Mouse (Mus musculus) ES-E14 (cell line): ENCODE measurements at regions not wholly inside any gene's neighbourhood (a gene's known extent, or its start where the extent isn't known, plus 50 kb on each side); places are given as distances from the start of the nearest gene placed in this dataset.
"Not testable (repeated sequence)": the region's sequence is repeated elsewhere in the genome, so short reads cannot be mapped to it uniquely, and the experiment has no call there.

ENCODE experiments used
- DNase-seq: peaks from one replicate; pipeline ENCODE4 v3.0.0-alpha.2; 2013; ENCODE audit warnings: low read depth, low spot score
- H3K27ac ChIP-seq: 2 replicates; pipeline ENCODE4 v1.5.1; 2012; ENCODE audit warnings: low read depth, mild to moderate bottlenecking, low read length, moderate library complexity, mixed read lengths; ENCODE audit not compliant: poor library complexity, insufficient read depth, severe bottlenecking
- H3K36me3 ChIP-seq: 2 replicates; pipeline ENCODE4 v1.6.1; 2012; ENCODE audit warnings: mild to moderate bottlenecking, low read length, moderate library complexity, mixed read lengths; ENCODE audit not compliant: control insufficient read depth, poor library complexity, insufficient read depth, severe bottlenecking
- H3K4me1 ChIP-seq, 2 experiments: fragments of 150-350 bp in 1 of 2; sonication (generic) in 1 of 2; 2 replicates each; pipeline ENCODE4 v1.6.1; 2012; ENCODE audit warnings: low read length in 2 of 2, mild to moderate bottlenecking in 1 of 2, mixed read lengths in 1 of 2; ENCODE audit not compliant: control insufficient read depth in 2 of 2, insufficient read depth in 2 of 2, poor library complexity in 1 of 2
- H3K4me3 ChIP-seq, 2 experiments: fragments of 150-350 bp in 1 of 2; sonication (generic) in 1 of 2; 2 replicates each; pipeline ENCODE4 v1.5.1; 2012; ENCODE audit warnings: low read length in 2 of 2, low read depth in 1 of 2, mild to moderate bottlenecking in 1 of 2, mixed read lengths in 1 of 2; ENCODE audit not compliant: insufficient read depth in 1 of 2, poor library complexity in 1 of 2, severe bottlenecking in 1 of 2
- H3K9ac ChIP-seq: 2 replicates; pipeline ENCODE4 v1.6.1; 2012; ENCODE audit warnings: low read depth, mild to moderate bottlenecking, low read length, mixed read lengths; ENCODE audit not compliant: poor library complexity, insufficient read depth, severe bottlenecking
- H3K9me3 ChIP-seq: fragments of 150-350 bp; sonication (generic); 2 replicates; pipeline ENCODE4 v1.6.1; 2012; ENCODE audit warnings: low read depth, mild to moderate bottlenecking, low read length; ENCODE audit not compliant: control insufficient read depth, insufficient read depth
- CHD2 ChIP-seq: IDR thresholded peaks from 2 replicates; pipeline ENCODE4 v1.6.1; 2014; ENCODE audit warnings: mild to moderate bottlenecking, low read depth, low read length, inconsistent platforms
- HCFC1 ChIP-seq: IDR thresholded peaks from 2 replicates; pipeline ENCODE4 v1.6.1; 2012; ENCODE audit warnings: low read length, inconsistent platforms, borderline replicate concordance; ENCODE audit not compliant: insufficient read depth
- MAFK ChIP-seq: IDR thresholded peaks from 2 replicates; pipeline ENCODE4 v1.6.1; 2014; ENCODE audit warnings: mild to moderate bottlenecking, low read depth, low read length, inconsistent platforms; ENCODE audit not compliant: insufficient read depth
- ZC3H11A ChIP-seq: IDR thresholded peaks from 2 replicates; pipeline ENCODE4 v1.6.1; 2012; ENCODE audit warnings: low read depth, mild to moderate bottlenecking, inconsistent platforms, low read length, borderline replicate concordance
- ZNF384 ChIP-seq: IDR thresholded peaks from 2 replicates; pipeline ENCODE4 v1.6.1; 2012; ENCODE audit warnings: low read depth, low read length, inconsistent platforms
- in situ Hi-C, 2 experiments: fragments of 600-800 bp; cut with MboI; formaldehyde crosslinking; loops; one replicate each; pipeline ENCODE4 v1.15.1; 2025; ENCODE audit warnings: low sequenced_read_pairs in 2 of 2, inconsistent platforms in 1 of 2; ENCODE audit not compliant: unreplicated experiment in 2 of 2

- Histone ChIP-seq H3K9me3 (no peaks in the 10 kb centered on the region), H3K4me3 (no peak overlapping the region), H3K4me1 (no peaks in the 10 kb centered on the region), H3K9ac (no peak overlapping the region), H3K27ac (no peak overlapping the region), H3K36me3 (no peaks in the 10 kb centered on the region)
- no peak for DNase-seq
- in situ Hi-C loops: no loop called here
- no peak for TF ChIP-seq MAFK
- no peak for TF ChIP-seq ZNF384
- no peak for TF ChIP-seq HCFC1
- TF ChIP-seq CHD2: no peak
- no peak for TF ChIP-seq ZC3H11A
These were observed 80.4 kb upstream of the Enpep start for GRCm38 (mm10) chr3:129412961-129413246.

- Histone ChIP-seq H3K27ac (no peak overlapping the region), H3K9me3 (no peaks in the 10 kb centered on the region), H3K4me1 (no peaks in the 10 kb centered on the region), H3K36me3 (no peaks in the 10 kb centered on the region), H3K9ac (no peak overlapping the region), H3K4me3 (no peak overlapping the region)
- DNase-seq: no peak
- no peak for TF ChIP-seq ZNF384
- TF ChIP-seq ZC3H11A: no peak
- no peak for TF ChIP-seq MAFK
- no peak for TF ChIP-seq HCFC1
- no peak for TF ChIP-seq CHD2
- in situ Hi-C loops: no loop called here
These were observed 83.1 kb upstream of the Enpep start for GRCm38 (mm10) chr3:129415656-129416055.

GRCm38 (mm10) chr3:129416337-129416736 is 83.8 kb upstream of the Enpep start:
- no peak overlapping the region for H3K27ac ChIP-seq
- no peaks in the 10 kb centered on the region for H3K4me1 ChIP-seq
- in situ Hi-C loops: no loop called here
- no peak for DNase-seq
- no peaks in the 10 kb centered on the region for H3K36me3 ChIP-seq
- no peaks in the 10 kb centered on the region for H3K9me3 ChIP-seq
- no peak overlapping the region for H3K9ac ChIP-seq
- H3K4me3 ChIP-seq: no peak overlapping the region
- no peak for TF ChIP-seq CHD2
- TF ChIP-seq MAFK: no peak
- no peak for TF ChIP-seq ZC3H11A
- TF ChIP-seq HCFC1: no peak
- no peak for TF ChIP-seq ZNF384

- H3K4me3 ChIP-seq, H3K9ac ChIP-seq, H3K9me3 ChIP-seq, H3K4me1 ChIP-seq, in situ Hi-C loops, DNase-seq, H3K27ac ChIP-seq, H3K36me3 ChIP-seq: not testable (repeated sequence)
These were observed 89.2 kb upstream of the Enpep start for GRCm38 (mm10) chr3:129421620-129422239.

GRCm38 (mm10) chr3:129428750-129429149 is 96.2 kb upstream of the Enpep start:
- Histone ChIP-seq H3K4me1 (no peaks in the 10 kb centered on the region), H3K36me3 (no peaks in the 10 kb centered on the region), H3K9ac (no peak overlapping the region), H3K9me3 (no peaks in the 10 kb centered on the region), H3K27ac (no peak overlapping the region), H3K4me3 (no peak overlapping the region)
- DNase-seq: no peak
- TF ChIP-seq HCFC1 (no peak), CHD2 (no peak), ZNF384 (no peak), MAFK (no peak), ZC3H11A (no peak)
- in situ Hi-C loops: loop anchor here in 1 of 2 experiments (5.0 kb wide), 1 partner anchor 121 kb away; no protein-coding TSS in a partner anchor
